Mouse (Mus musculus) layer of hippocampus, postnatal 14 days (tissue): ENCODE data around the gene Gimap4. TPM values are rescaled to one million over a fixed set of nuclear protein-coding genes. Genes with fewer than 3 reads are reported as not detected.

Source experiments
- DNase-seq, 2 experiments: peaks; one replicate each; pipeline ENCODE4 v3.0.0; 2021 to 2022; ENCODE audit warnings: low spot score in 2 of 2, mixed read lengths in 1 of 2
- total RNA-seq, 2 experiments: library from RNA; stranded (reverse); gene quantifications; 2 replicates each; pipeline ENCODE4 v1.2.3; 2021

The Gimap4 gene
- total RNA-seq, 2 experiments from 2014 or later: 0.21 to 0.30 TPM

DNA sequence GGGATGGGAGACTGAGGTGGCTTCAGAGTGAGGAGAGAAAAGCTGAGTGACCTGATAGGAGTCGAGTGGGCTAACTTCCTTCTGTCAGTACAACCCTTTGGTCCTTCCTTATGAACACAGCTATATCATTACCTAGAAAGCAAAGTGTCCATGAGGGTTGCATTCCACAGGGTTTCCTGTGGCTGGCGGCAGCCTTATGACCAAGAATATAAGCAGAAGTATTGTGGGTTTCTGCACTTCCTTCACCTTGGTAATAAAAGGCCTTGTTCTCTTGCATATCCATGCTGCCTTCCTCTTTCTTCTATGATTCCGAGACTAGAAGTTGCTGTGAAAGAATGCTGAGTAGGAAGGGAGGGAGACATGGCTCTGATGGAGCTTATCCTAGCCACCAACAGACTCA lies 14.5 kb downstream of the Gimap4 start:
- DNase-seq: no peak

DNA sequence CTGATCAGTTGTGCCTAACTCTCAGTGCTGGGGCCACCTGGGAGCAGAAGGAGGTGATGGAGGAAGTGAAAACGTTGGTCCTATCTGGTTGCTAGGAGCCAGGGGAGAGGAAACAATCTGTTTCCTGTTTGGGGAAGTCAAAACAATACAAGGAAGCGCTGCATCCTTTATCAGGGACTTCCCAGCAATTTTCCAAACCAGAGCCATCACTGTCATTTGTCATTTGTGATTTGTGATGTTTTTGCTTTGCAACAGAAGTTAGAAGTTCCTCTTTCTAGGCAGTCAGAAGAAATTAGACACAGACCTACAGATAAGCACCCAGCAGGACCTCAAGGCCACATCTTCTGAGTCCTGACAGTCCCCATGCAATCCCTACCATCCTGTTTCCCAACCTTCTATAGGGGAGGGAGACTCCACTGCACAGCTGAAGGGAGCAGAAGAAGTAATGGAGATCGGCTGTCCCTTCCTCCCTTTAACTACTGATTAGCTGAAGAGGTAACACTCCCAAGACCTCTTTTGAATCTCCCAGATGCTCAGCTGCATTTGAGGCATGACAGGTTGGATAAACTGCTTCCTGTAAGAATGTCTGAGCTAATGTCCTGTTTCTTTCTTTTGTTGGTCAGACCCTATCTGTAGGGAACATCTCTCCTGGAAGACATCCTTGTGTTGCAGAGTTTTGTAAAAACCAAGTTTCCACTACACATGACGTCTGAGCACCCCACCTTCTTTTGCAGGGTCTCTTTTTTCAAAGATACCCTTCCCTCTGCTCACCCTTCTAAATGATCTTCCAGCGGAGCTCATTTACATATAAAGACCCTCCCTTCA lies 16.1 kb downstream of the Gimap4 start:
- no peak for DNase-seq

DNA sequence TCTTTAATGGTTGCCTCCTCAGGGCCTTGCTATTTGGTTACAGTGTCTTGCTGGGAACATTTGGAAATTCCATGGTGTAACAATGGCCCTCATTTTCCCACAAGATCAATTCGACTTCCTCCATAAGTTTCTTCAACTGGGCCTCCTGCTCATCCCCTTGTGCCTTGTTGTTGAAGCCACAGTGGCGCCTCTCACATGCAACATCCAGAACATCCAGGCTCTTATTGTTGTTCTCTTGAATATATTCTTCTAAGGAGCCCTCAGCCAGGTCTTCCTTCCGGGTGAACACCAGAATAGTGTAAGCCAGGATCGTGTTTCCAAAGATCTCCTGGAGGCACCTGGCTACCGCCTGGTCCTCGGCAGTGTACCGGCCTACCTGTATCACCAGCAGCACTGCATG lies 17.8 kb downstream of the Gimap4 start:
- DNase-seq: no peak

DNA sequence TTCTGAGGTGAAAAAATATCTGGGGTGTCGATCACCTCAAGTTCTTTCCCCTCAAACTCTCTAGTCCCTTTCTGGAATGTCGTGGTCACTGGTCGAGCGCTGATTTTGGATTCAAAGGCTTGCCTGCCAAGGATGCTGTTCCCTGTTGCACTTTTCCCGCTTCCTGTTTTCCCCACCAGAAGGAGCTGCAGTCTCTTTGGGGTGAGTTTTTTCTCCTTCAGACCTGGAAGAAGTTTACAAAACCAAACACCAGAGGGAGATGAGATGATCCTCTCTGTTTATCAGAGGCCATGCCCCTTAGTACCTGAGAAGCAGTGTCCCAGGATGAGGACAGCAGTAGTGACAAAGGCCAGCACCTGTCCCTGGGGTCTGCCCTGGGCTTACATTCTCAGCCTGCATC lies 18.3 kb downstream of the Gimap4 start:
- no peak for DNase-seq

- no peak for DNase-seq
These were observed 19.8 kb downstream of the Gimap4 start for GRCm38 (mm10) chr6:48704146-48704545.

GRCm38 (mm10) chr6:48706130-48706529 lies 21.8 kb downstream of the Gimap4 start:
- DNase-seq: no peak

GRCm38 (mm10) chr6:48718455-48718854 lies 34.1 kb downstream of the Gimap4 start, which contains the start of the genes Gm28053 and Gimap7:
Gene Gm28053, plus strand, starts transcription at chr6:48718607.
Gene Gimap7, plus strand, starts transcription at chr6:48718621.
- no peak for DNase-seq

- DNase-seq: no peak
These were observed 36.0 kb downstream of the Gimap4 start for GRCm38 (mm10) chr6:48720326-48720725.

- no peak for DNase-seq
These were observed 39.1 kb downstream of the Gimap4 start for GRCm38 (mm10) chr6:48723468-48723867.

- DNase-seq: no peak
These were observed 41.1 kb downstream of the Gimap4 start for GRCm38 (mm10) chr6:48725476-48725875.

DNA sequence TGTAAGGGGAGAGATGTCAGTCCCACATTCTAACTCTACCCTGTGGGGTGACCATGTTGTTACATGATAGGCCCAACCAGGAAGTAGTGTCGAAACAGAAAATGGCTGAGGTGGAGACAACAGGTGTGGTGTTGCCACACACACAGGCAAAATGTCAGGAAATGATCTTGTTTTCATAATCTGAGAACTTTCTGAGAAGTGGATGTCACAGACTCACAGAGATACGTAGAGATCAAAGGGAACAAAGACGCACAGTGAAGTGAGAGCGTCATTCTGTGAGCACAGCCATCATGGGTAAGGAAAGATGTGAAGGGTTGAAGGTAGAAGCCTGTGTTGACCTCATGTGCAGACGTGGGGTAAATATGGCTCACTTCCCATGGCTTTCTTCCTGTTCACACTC lies 43.4 kb downstream of the Gimap4 start:
- no peak for DNase-seq

DNA sequence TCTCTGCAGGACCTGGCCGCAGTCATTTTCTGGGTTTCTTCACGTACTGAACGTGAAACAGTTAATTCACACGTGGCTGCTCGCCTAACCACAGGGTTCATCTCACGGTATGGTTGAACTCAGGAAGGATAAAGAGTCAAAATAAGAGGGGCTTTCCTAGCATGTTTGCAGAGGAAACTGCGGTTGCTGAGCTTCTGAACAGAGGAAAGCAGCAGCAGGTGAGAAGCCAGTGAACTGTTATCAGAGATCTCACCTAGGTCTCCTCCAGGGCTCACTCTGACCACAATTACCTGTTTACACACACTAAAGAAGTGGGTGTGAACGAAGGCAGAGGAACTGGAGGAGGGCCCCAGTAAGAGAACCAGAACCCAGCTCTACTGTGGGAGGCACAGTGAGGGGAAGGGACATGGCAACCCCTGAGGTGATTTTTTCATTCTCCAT lies 48.5 kb downstream of the Gimap4 start:
- DNase-seq: no peak

DNA sequence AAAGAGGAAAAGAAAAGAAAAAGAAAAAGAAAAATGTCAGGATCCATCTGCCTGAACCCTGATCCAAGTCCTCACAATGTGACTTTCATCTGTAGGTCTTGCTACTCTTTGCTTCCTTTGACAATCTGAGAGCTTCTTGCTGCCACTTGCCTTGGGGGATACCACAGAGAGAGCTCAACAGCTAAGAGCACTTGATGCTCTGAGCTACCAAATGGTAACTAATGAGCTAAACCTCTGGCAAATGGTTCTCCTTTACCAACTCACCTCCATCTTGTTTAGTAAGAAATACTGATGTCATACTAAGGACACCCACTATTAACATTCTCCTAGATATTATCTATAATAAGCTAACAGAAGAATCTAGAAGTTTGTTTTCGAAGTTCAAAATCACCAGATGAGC lies 49.3 kb downstream of the Gimap4 start:
- DNase-seq: no peak

DNA sequence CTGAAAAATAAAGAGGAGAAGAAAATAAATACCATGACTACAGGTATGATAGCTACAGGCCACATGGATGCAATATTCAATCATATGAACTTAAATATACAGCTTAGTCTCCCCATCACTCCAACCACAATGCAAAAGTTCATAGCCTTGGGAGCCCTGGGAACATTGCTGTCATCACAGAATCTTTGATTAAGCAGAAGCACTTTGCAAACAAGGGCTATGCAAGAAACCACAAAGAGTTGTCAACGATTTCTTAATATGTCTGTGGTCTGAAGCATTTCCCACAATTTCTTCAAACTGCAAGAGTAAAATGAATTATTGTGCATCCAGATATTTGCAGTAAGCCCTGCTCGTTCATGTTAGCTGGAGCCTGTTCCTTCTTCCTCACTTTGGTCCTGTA lies 52.7 kb downstream of the Gimap4 start:
- DNase-seq: no peak

DNA sequence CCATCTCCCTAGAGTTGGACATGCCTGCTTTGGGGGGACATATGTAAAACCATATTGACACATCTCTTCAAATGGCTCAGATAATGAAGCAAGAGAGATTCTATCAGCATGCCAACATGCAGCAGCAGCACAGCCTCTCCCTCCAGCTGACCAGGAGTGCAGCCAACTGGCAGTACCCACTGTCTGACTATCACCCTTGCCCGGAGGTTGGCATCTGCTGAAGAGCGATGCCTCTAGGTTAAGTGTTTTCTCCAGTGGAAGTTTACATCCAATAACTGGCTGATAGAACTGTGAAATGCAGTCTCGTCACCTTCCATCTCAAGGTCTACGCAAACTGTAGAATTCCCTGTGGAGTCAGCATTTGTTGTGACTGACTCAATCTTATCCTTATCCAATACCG lies 53.3 kb downstream of the Gimap4 start:
- DNase-seq: no peak

DNA sequence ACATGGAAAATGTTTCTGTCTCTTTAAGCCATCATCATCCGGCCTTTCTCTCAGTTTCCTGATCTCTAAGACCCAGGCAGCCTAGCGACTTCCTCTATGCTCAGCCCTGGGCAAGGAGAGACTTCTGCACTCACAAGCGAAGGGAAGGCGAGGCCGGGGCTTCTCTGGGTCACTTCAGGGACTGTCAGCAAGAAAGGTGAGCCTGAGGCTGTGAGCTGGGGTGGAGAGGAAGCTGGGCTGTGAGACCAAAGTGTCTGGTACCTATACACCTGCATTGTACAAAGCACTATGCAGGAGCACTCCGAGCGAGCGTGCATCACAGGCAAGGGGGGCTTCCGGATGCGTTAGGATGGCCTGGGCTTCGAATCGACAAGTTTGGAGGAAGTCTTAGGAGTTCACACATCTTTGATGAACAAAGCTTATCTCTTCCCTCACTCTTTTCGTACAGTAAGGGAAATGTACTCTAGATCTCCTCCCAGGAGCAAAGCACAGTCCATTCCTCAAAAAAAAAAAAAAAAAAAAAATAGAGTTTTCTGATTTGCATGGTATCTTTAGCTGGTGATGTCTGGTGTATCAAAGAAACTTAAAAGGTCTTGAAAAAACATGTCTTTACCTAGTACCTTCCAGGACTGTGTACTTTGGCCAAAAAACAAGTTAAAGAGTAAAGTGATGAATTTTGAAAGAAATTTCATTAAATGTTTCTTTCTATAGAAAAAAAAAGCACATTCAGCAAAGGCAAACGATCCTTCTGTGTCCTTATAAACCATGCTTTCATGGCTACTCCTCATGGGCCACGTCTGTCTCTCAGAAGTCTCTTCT lies 54.8 kb downstream of the Gimap4 start, which contains the start of gene Gimap1:
TSS of gene Gimap1 (plus strand) at position 94 of the 819 bp plus-strand sequence.
- DNase-seq: no peak

DNA sequence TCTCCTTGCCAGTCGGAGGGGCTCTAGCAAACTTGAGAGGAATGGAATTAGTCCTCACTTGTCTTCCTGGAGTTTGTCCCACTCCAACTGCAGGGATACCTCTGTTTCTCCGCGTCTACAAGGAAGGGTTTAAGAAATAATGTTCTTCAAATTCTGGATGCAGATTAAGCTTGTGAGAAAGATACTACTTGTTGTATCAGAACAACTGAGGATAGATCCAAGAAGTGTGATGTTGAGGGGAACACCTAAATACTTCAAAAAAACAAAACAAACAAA lies 55.4 kb downstream of the Gimap4 start:
- no peak for DNase-seq

DNA sequence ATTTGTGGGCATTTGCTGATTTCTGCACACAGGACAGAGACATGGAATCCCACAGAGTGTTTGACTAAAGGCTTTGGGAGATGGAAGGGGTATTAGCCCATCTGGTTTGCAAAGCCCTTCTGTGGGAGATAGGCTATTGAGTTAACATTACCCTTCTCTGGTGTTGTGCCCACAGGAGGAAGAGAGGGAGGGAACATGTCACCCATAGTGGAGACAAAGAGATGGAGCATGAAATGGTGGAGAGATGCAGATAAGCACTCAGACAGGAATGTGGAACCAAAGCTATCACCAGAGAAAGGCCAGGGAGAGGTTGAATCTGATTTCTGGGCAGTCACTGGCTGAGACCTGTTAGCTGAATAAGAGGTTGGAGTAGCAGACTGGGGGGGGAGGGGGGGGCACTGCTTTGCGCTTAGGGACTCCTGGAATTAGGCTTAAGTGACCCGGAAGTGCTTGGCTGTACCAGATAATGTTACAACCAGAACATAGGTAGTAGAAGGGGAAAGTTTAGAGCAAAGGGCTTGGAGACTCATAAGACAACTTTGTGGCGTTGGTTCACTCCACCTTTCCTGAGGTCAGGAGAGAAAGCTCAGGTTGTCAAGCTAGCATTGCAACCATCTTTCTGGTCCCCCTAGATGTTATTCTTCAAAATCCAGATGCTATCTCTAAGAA lies 56.3 kb downstream of the Gimap4 start:
- no peak for DNase-seq

DNA sequence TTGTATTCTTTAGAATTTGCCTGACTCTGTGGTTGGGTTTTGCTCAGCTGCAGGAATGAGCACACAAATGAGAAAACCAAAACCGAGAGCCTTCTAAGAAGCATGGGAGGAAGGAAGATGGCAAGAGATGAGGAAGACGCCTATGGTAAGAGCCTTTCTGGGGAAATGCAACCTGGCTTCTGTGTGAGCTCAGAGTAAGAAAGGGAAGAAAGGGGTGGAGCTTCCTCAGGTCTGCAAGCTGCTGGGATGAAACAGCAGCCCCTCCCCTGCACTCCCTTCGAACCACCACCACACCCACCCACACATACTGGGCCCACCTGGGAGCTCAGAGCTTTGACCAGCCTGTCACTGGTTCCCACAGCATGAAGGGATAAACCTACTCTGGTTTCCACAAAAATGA lies 56.9 kb downstream of the Gimap4 start:
- no peak for DNase-seq
